Mouse (Mus musculus) retina, postnatal 7 days (tissue): Measurements from ENCODE around the gene Tmem81.

Source experiments
- DNase-seq: peaks from one replicate; pipeline ENCODE4 v3.0.0-alpha.2; 2012; ENCODE audit warnings: low read depth, low spot score

Gene Tmem81

DNA sequence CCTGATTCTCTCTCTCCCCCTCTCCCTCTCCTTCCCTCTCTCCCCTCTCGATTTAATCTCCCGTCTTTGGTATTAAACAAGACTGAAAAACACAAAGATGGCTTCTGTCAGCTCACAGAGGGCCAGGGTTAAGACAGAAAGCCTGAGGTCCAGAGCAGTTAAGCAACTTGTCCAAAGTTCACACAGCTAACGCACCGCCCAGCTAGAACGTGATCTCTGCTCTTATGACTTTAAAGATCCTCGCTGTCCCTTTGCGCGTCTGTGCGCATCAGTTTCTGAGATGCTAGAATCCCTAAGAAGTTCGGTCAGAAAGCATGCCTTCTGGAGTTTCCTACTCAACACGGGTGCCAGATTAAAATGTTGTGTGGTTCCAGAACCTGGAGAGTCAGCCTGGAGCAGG lies 13.7 kb downstream of the Tmem81 start:
- no peak for DNase-seq

DNA sequence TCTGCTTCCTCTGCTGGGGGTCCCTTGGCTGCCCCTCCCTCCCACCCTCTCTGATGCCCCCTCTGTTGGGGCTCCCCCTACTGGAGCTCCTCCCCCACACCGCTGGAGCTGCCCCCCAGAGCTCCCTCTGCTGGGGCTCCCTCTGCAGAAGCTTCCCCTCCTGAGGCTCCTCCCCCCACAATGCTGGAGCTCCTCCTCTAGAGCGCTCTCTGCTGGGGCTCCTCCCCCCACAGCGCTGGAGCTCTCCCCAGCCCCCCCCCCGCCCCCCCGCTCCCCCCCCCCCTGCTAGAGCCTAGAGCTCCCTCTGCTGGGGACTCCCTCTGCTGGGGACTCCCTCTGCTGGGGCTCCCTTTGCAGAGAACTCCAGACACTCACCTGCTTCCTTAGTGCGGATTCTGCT lies 14.7 kb downstream of the Tmem81 start:
- peak; percentile 81 for DNase-seq

DNA sequence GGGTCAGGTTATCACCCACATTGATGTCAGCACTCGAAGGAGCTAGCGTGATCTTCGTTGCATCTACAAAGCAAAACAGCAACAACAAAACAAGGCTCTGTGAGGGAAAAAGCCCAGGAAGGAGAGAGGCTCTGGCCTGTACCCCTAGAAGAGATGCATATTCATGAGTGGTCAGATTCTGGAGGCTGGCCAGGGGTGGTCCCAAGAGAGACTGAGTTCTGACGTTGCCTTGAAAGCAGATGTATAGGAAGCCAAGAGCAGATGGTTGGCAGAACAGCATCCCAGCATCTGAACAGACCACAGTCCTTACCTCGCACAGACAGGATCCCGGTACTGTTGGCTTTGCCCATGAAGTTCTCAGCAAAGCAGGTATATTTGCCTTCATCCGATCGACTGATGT lies 17.0 kb downstream of the Tmem81 start:
- DNase-seq, result no peak

DNA sequence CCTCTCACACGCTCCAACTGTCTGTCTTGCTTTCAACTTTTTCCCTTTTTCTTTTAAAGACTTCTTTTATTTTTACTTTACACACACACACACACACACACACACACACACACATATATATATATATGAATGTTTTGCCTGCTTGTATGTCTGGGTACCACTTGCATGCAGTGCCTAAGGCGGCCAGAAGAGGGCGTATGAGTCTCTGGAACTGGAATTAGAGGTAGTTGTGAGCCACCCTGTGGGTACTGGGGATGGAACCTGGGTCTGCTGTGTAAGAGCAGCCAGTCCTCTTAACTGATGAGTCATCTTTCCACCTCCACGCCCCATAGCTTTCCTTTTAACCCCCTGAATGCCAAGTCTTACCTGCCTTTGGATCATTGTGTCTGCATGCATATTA lies 17.9 kb downstream of the Tmem81 start:
- no peak for DNase-seq

DNA sequence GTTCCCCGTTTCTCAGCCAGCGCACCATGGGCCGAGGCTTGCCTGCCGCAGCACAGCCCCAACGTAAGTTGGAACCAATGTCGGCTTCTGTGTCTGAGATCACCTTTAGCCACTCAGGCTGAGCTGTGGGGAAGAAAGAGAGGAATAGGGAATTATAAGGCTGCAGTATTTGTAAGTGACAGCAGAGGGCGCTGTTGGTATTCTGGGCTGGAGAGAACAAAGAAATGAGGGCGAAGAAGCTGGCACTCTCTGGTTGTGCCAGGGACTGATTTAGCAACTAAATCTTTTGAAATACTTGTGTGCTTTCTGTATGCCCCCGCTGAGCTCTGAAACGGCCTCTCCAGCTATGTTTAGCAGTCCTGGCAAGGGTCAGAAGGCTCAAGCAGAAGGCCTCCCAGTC lies 19.8 kb downstream of the Tmem81 start:
- DNase-seq, result peak; percentile 79

DNA sequence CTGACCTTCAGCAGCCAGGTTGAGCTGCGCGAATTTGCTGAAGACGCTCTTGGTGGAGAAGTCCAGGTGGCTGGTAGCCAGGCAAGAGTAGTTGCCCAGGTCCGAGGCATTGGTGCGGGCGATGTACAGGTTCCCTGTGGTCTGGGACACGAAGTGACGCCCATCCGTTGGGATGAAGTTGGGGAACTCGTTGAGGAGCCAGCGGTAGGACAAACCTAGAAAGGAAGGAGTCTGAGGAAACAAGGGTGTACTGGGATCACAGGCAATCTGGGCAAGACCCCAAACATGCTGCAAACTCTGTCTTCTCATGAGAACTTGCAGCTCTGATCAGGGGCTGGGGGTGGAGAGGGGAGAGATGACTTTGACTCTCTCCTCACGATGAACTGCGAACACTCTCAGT lies 22.0 kb downstream of the Tmem81 start:
- no peak for DNase-seq

DNA sequence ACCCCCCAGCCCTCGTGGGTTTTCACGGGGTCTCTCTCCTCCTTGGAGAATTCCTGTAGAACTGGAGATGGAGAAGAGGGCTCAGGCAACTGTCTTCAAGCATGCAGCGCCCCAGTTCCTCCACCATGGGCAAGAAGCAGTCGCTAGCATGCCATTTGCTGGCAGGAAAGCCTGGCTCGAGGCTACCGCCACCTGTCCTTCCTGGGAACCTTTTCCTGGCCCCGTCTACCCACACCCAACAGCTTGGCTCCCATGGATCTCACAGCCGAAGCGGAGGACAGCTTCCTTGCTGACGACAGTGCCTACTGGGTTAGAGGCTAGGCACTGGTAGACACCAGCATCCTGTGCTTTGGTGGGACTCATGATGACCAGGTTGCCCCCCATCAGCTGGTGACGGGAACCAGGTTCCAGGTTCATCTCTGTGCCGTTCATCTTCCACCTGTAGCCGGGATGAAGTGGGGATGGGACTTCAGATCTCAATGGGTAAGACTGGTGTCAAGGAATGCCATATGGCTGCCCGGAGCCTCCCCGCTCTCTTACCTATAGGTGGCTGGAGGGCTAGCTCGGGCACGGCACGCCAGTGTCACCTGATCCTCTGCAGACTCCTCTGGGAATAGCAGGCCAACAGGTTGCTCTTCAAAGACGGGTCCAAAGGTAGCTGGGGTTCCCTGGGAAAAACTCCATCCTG lies 22.8 kb downstream of the Tmem81 start:
- no peak for DNase-seq

DNA sequence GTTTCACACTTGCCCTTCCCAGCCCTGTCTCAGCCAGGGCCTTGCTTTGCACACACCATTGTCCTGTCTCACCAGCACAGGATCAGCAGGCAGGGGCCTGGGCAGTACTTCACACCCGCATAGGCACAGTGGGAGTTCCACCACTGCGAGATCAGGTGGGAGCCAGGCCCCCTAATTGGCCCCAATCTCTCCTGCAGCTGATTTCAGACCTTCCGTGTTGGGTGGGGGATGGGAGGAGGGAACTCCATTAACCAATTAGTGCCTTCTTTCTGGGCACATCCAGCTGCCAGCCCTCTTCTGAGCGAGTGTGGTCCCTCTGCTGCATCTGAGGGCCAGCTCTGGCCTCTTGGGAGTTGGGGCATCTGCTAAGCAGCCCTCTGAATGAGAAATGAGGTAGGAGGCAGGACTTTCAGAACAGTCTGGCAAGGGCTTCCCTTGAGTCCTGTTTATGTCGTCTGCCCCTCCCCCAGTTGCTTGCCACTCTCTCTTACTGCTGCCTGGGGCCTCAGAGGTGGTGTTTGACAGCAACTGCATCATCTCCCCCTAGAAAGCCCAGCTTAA lies 24.7 kb downstream of the Tmem81 start:
- no peak for DNase-seq

DNA sequence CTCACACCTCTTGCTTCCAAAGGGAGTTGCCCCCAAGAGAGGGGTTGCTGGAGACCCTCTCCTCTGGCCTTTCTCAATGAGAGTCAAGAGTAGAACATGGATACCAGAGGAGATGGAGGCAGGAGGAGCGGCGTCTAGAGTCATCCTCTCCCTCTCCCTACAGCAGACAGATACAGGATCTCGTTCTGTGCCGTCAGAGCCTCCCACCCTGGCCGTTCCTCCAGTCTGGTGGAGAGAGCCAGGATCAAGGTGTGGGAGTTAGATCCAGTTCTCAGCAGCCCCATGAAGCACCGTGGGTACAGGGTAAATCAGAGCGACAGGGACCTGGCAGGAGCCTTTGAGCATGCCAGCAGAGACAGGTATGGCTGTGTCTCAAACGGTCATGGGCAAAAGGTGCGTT lies 26.5 kb downstream of the Tmem81 start:
- no peak for DNase-seq

DNA sequence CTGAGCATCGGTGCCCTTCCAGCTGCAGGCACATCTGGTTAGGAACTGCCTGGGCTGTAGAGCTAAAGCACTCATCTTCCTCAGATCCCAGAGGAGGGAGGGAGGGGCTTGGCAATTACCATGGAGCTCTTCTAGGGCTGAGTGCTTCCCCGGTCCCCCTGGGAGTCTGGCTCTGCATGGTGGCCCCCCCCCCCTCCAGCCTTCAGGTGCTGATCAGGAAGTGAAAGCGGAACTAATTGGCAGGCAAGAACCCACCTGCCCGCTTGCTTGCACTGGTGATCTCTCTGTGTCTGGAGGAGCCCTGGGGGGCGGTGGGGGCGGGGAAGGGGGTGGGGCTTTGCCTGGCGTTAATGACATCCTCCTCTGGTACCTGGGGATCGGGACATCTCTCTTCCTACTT lies 27.8 kb downstream of the Tmem81 start:
- DNase-seq, result no peak

DNA sequence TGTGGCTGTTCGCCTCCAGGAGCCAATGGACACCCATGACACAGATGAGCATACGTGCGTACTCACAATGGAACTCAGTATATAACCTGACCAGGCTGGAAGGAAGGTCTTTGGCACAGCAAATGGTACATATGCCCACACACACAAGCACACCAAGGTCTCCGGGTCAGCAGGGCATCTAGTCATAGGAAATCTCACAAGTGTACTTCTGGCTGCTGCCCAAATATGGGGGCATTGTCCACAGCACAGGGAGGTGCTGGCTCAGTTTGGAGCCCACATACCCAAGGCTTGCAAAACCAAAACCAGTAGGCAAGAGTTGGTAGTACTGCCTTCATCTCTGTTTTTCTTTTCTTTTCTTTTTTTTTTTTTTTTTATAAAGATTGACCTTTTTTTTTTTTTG lies 29.5 kb downstream of the Tmem81 start:
- no peak for DNase-seq

DNA sequence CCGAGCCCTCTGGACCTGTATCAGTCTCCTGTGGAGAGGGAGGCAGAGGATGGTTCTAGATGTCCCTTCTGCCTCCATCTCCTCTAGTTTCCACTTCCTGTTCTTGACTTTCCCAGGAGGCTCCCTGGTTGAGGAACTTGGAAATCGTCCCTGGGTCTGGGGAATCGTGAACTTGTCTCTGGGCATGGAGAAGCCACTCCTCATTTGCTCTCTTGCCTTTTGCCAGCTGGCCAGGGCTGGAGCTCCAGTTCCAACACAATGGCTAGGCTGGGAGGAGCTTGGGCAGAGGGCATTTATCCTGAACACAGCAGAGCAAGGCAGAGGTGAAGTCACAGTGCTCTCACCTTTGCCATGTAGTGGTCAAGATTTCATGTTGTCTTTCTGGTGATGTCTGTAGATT lies 30.4 kb downstream of the Tmem81 start:
- no peak for DNase-seq

DNA sequence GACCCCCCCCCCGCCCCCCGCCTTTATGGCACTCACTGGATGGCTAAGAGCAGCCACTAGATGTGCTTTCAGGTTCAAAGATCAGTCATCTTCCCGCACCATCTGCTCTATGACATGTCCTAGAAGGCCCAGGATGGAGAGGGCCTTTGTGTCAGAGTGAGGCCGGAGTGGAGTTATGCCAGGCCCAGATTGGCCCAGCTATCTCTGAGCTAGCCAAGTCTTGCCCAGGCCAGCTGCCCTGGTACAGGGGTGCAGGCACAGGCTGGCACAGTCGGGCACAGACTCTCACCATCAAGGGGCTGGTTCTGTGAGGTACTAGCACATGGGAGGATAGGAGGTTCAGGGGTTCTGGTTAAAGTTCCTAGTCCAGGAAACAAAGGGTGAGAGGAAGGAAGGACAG lies 31.7 kb downstream of the Tmem81 start:
- no peak for DNase-seq

DNA sequence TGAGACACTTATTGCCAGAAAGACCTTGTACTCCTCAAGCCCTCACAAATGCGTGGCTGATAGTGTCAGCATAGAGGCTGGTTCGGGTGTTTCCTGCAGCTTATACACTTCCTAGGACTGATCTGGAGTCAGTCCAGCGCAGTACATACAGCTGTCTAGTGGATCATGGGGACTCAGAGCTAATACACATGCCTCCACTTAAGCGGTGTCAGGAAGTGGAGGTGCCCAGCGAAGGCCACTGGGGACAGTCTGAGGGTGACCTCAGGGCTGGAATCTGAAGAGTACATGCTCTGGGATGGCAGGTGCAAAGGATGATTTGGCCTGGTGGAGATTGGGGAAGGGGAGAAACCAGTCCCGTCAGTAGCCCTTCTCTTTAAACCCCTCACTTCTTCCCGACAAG lies 34.7 kb downstream of the Tmem81 start:
- DNase-seq, result no peak

DNA sequence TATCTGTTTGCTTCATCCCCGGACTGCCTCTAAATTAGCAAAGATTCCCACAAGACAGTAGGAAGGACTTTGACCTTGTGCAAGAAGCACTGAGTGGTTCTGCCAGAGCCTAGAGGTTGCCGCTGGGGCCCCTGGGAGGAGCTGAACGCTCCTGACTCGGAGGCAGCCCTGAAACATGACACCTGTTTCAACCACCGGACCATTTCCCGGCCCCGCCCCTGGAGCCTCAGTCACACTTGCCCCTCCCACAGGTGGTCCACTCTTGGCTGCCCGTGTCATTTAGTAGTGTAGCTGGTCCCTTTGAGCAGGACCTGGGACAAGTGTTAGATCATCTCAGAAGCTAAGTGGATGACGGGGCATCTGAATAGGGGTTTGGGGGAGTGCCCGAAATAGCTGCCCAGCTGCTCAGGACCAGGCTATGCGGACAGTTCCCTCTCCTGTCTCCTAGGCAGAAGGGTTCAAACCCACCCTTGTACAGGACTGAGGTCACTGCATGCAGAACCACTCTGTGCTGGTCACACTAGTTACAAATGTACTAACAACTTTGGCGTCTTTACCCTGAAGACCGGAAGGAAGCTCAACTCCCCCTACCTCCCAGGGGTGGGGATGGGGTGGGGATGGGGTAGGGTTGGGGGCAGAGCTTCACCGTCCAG lies 35.3 kb downstream of the Tmem81 start:
- DNase-seq, result no peak

DNA sequence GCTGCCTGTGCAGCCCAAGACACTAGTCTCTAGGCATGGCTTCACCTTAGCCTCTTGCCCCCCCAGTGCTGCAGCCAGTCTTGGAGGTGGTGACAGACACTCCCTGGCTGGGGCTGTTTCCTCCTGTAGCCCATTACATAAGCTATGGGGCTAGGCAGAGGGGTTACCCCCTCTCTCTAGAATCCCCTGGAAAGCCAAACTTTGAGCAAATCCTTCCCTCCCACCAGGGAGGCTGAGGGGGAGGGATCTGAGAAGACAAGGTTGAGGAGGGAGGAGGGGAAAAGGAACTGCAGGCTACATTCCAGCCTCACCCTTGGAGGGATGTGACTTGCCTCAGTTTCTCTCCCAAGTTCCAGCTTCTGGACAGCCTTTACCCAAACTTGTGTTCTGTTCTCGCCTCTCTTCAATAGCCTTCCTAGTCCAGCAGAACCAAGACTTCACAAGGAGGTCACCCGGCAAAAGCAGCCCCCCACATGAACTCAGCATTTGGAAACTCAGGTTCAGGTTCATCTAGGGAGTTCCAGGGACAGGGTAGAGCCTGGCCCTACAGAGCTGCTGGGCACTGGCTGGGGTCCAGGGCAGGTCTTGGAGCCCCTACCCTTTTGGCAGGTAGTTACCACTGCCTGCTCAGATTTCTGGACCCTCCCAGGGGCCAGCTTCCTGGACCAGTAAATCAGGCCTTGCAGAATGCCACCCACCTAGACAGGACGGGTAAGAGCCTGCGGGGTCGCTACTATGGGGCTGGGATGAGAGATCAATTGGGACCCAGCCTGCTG lies 36.0 kb downstream of the Tmem81 start:
- DNase-seq, result no peak

DNA sequence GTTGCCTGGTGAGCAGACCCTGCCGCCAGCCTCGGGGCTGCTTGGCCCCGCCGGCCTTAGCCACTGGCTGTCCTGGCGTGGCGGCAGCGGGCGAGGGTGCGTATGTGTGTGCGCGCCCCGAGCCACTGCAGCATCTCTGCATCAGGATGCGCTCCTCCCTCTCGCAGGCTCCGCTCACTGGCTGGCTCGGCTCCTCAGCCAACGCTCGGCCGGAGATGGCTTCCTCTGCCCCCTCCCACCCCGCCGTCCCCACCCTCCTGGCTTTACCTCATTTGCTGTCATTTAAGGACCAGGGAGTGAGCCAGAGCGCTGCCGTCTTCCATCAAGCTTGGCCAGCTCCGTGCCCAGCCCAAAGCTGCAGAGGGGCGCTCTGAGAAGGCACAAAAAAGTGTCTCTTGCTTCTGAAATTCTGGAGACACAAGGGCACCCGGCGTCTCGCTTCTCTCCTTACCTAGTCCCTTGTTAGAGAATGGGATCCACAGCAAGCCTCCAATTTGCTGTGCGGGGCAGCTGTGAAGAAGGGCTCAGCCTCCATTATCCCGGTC lies 36.8 kb downstream of the Tmem81 start, which contains the start of gene Cntn2:
Gene Cntn2, minus strand, starts transcription at position 495 of the 545 bp plus-strand sequence.
- no peak for DNase-seq

DNA sequence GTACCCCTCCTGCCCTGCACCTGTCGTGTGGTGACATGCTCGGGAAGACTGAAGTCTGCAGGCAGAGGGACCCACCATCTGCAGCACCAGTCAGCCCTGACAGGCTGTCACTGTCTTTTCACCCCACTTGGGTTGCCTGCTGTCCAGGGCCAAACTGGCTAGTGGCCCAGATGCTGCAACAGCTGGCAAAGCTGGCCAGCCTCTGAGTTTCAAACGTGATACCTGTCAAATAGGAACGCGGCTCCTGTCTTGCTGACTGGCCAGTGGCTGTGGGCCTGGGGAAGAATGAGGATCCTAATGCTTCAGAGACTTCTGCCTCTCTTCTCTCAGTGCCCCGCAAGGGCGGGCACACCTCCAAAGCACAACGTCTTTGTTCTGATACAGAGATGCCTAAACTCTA lies 37.8 kb downstream of the Tmem81 start:
- DNase-seq, result no peak

DNA sequence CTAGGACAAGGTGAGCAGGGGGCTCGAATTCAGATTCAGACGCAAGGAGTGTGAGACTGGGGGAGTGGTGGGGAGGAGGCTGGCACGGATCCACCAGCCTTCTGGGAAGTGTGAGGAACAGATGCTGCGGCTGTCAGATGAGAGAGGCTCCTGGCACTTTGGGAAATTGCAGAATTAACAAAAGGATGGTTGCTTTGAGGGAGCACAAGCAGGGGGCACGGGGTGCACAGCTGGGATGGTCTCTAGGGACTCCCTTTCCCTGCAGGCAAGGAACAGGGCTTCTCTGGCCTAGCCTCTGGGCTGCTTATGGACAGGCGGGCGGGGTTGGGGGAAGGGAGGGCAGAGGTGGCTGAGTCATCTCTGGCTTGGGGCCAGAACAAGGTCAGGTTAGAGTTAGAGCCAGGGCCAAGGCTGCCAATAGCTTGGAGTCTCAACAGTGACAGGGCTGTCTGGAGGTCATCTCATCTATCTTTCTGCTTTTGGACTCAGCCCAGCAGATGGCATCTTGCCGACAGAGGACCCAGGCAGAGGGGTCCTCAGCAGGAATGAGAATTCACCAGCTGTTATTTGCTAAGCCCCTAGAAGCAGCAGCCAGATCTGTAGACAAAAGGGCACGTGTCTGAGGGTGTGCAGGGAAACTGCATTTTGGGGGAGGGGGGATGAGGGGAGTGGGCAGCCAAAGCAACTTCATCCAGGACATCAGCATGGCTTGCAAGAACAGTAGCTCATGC lies 52.0 kb downstream of the Tmem81 start:
- peak; percentile 59 for DNase-seq
